Mouse (Mus musculus) macrophage (primary cell): ENCODE data around the gene Prex1. TPM values are rescaled to one million over a fixed set of nuclear protein-coding genes. Genes with fewer than 3 reads are reported as not detected.
"Not testable (repeated sequence)": the region's sequence is repeated elsewhere in the genome, so short reads cannot be mapped to it uniquely, and the experiment has no call there.

Source experiments
- H3K27ac ChIP-seq: fragments of 350-480 bp; formaldehyde crosslinking; 2 replicates; pipeline ENCODE4 v1.9.0; 2021
- H3K36me3 ChIP-seq: fragments of 350-480 bp; formaldehyde crosslinking; 2 replicates; pipeline ENCODE4 v1.9.0; 2021; ENCODE audit errors: inconsistent target
- H3K4me3 ChIP-seq: fragments of 350-480 bp; formaldehyde crosslinking; 2 replicates; pipeline ENCODE4 v1.9.0; 2021; ENCODE audit errors: inconsistent target
- H3K79me2 ChIP-seq: fragments of 350-480 bp; formaldehyde crosslinking; 2 replicates; pipeline ENCODE4 v1.9.0; 2021; ENCODE audit errors: inconsistent target
- WGBS: methylation state at CpG from one replicate; pipeline ENCODE4 v1.1.7; 2026; ENCODE audit warnings: inconsistent platforms; ENCODE audit not compliant: missing documents; 5-methylcytosine and 5-hydroxymethylcytosine counted together
- polyA plus RNA-seq: library from polyadenylated mRNA; stranded (reverse); fragments of 250-400 nt; gene quantifications from 3 replicates; pipeline ENCODE4 v1.2.4, GENCODE M21; 2018; ENCODE audit warnings: inconsistent platforms
- total RNA-seq, 78 experiments: library from RNA; depleted of rRNA; stranded (reverse); fragments of 250-400 nt; gene quantifications; 1 replicate in 9 of 78; 2 replicates in 24 of 78; 3 replicates in 43 of 78; 4 replicates in 2 of 78; pipeline ENCODE4 v1.2.4; 2018; ENCODE audit warnings: inconsistent platforms in 56 of 78

The Prex1 gene
- 100 to 1,000 TPM; 118 to 441 (median 223) TPM for total RNA-seq (2018; cell fraction: chromatin; rRNA removed)
- 100 to 1,000 TPM in 13 of 26 experiments, 10 to 100 TPM in 13; 69.1 to 196 (median 100) TPM for total RNA-seq (2018; cell fraction: cytosol; rRNA removed)
- total RNA-seq (2018; cell fraction: nucleus; rRNA removed): 100 to 1,000 TPM in 22 of 26 experiments, 10 to 100 TPM in 4; 83.5 to 258 (median 137) TPM
- polyA plus RNA-seq: 51.9 to 91.8 TPM (median 63.2 TPM) in 3 replicates

DNA sequence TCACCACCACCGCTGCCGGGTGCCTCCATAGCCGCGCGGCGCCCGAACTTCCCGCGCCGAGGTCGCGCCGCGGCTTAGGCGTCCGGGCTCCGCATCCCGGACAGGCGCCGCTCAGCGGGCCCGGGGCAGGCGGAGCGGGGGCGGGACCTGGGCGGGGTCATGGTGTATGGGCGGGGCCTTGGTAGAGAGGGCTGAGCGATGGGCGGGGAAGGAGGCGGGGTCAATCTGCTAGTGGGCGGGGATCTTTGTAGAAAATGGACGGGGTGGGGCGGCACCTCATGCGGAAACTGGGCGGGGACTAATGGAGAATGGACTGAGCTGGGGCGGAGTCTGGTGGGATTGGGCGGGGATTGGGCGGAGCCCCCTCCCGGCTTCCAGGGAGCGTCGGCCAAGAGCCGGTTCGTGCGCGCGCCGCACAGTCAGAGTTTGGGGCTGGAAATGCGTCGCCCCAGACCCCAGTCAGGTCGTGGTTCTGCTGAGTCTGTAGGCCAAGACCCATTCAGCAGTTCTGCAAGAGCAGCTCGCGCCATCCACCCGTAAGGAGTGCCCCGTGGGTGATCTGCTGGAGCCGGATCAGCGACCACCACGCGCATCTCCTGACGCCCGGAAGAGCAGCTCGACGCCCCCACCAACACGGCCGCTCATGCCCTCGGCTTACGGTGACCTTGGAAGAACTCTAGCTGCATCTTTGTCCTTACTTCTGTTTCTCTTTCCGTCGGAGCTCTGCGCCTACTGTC, at the start of gene Prex1:
Gene Prex1 (minus strand): TSS at position 143 of the 737 bp plus-strand sequence.
- Histone ChIP-seq H3K79me2 (peaks cover 42% of the 10 kb centered on the region), H3K36me3 (no peaks in the 10 kb centered on the region), H3K27ac (peak within 1 kb of the TSS; percentile 87), H3K4me3 (peak within 1 kb of the TSS; percentile 89)
- under 1% methylated on average over 68 of the region's 69 CpGs for WGBS

DNA sequence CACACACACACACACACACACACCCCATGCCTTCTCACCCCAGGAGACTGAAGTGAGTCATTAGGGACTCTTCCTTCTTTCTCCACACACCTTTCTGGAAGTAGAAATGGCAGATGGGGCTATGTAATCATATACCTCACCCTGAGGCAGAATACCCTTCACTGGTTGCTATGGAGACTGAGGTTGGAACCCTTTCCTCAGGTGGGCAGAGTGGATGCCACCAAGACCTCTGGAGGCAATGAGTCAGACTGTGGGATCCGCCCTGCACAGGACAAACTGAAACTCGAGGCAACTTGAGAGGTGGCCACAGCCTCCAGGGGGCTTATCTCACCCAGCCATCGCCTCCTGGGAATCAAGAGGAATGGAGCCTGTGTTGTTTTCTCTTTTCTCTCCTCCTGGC, 44.3 kb upstream of the Prex1 start:
- Histone ChIP-seq H3K36me3 (no peaks in the 10 kb centered on the region), H3K4me3 (no peak overlapping the region), H3K79me2 (no peaks in the 10 kb centered on the region), H3K27ac (no peak overlapping the region)
- 54% methylated on average over 3 of the region's 3 CpGs for WGBS

- Histone ChIP-seq H3K79me2 (no peaks in the 10 kb centered on the region), H3K4me3 (no peak overlapping the region), H3K27ac (no peak overlapping the region), H3K36me3 (no peaks in the 10 kb centered on the region)
- 28% methylated on average over 7 of the region's 7 CpGs for WGBS
These were observed 41.1 kb upstream of the Prex1 start for GRCm38 (mm10) chr2:166754760-166755159.

DNA sequence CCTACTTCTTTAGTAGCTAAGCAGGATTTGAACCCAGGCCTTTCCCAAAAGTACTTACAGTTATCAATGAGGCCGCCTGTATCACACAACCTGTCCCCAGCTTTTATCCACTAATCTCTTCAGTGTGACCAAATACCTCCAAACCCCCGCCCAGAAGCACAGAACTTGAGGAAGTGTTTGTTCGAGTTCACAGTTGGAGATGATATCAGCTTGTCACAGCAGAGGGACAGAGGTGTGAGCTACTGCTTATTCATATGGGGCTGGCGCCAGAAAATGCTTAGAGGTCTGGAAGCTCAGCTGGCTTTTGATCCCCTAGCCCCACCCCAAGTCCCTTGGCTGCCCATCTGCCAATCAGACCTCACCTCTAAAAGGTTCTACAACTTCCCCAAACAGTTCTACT, 40.6 kb upstream of the Prex1 start:
- Histone ChIP-seq H3K79me2 (no peaks in the 10 kb centered on the region), H3K4me3 (no peak overlapping the region), H3K27ac (no peak overlapping the region), H3K36me3 (no peaks in the 10 kb centered on the region)
- 60% methylated on average over 4 of the region's 4 CpGs for WGBS

DNA sequence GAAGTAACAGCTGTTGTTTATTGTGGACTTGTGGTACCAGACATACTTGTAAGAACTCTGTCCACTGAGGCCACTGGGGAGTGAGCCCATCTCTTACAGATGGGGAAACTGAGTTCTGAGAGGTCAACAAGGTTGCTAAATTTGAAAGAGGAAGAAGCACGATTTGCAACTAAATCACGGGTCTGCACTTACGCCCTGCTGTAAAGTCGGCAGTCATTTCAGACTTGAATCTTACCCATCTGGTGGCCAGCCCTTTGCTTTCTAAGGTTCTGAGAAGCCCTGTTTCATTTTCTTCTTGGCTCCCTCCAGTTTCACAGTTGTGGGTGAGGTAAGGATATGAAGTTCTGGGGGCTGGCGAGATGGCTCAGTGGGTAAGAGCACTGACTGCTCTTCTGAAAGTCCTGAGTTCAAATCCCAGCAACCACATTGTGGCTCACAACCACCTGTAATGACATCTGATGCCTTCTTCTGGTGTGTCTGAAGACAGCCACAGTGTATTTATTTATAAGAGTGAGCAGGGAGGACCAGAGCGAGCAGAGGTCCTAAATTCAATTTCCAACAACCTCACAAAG, 37.1 kb upstream of the Prex1 start:
- H3K27ac ChIP-seq: no peak overlapping the region
- no peak overlapping the region for H3K4me3 ChIP-seq
- no peaks in the 10 kb centered on the region for H3K36me3 ChIP-seq
- no peaks in the 10 kb centered on the region for H3K79me2 ChIP-seq
- 56% methylated on average over 6 of the region's 6 CpGs for WGBS

DNA sequence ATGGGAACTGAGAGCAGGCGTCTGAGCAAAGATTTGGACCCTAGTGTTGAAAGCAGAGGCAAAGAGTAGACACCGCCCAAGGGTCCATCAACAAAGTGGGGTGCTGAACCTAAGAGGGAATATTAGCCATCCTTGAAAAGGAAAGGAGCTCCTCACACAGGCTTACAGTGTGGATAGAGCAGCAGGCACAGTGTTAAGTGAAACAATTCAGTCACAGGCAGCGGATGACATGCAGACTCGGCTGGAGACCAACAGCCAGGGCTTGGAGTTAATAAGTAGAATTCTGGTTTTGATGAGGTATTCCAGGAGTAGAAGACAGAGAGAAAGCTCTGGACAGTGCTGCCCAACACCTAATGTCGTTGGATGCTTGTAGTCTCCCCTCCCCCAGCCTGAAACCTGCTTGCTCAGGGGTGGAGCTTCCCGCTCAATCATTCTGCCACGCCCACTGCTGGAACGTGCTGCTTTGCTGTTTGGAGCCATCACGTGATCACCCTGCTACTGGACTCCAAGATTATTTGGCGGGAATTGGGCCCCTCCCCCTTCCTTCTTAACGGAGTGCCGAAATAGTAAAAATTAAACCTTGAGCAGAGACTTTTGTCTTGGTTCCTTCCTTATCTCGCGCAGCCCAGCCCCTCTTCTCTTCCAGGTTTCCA, 32.8 kb upstream of the Prex1 start:
- 27% methylated on average over 14 of the region's 14 CpGs for WGBS

GRCm38 (mm10) chr2:166745849-166746248, 32.2 kb upstream of the Prex1 start:
- Histone ChIP-seq H3K79me2 (no peaks in the 10 kb centered on the region), H3K36me3 (no peaks in the 10 kb centered on the region), H3K4me3 (no peak overlapping the region), H3K27ac (peak overlapping the region; percentile 82)
- 6% methylated on average over 8 of the region's 9 CpGs for WGBS

More for the DNA sequence above, 32.8 kb upstream of the Prex1 start:
- H3K27ac ChIP-seq: peak overlapping the region; percentile 82
- not testable (repeated sequence) for H3K79me2 ChIP-seq, H3K36me3 ChIP-seq, H3K4me3 ChIP-seq

- Histone ChIP-seq H3K4me3 (no peak overlapping the region), H3K36me3 (no peaks in the 10 kb centered on the region), H3K27ac (peak overlapping the region; percentile 82), H3K79me2 (no peaks in the 10 kb centered on the region)
- 22% methylated on average over 7 of the region's 7 CpGs for WGBS
These were observed 30.8 kb upstream of the Prex1 start for GRCm38 (mm10) chr2:166744433-166744832.

DNA sequence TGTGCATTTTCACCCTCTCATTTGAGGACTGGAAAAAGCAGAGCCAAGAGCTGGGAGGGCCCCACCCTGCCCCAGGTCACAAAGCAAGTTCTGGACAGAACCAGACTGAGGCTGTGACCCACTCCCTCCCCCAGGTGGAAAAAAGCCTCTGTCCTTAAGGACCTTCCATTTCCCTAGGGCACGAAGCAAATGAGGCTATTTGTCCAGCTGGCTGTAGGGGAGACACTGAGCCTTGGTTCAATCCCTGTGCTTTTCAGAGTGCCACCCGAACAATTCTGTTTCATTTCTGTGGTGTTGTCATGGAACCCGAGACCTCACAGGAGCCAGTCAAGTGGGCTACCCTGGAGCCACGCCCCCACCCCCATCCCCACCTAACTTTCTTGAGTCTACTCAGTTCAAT, 29.9 kb upstream of the Prex1 start:
- 0 out of 2 replicates have a peak overlapping the region, but pooled peaks have one; percentile 82 for H3K27ac ChIP-seq
- 91% methylated on average over 4 of the region's 4 CpGs for WGBS
- no peak overlapping the region for H3K4me3 ChIP-seq
- H3K36me3 ChIP-seq: no peaks in the 10 kb centered on the region
- no peaks in the 10 kb centered on the region for H3K79me2 ChIP-seq

- H3K27ac ChIP-seq: no peak overlapping the region
- H3K79me2 ChIP-seq: no peaks in the 10 kb centered on the region
- H3K36me3 ChIP-seq: no peaks in the 10 kb centered on the region
- 73% methylated on average over 6 of the region's 6 CpGs for WGBS
- H3K4me3 ChIP-seq: no peak overlapping the region
These were observed 27.8 kb upstream of the Prex1 start for GRCm38 (mm10) chr2:166741445-166741844.

- 74% methylated on average over 6 of the region's 6 CpGs for WGBS
- Histone ChIP-seq H3K79me2 (no peaks in the 10 kb centered on the region), H3K4me3 (no peak overlapping the region), H3K27ac (no peak overlapping the region), H3K36me3 (no peaks in the 10 kb centered on the region)
These were observed 26.8 kb upstream of the Prex1 start for GRCm38 (mm10) chr2:166740396-166740795.

DNA sequence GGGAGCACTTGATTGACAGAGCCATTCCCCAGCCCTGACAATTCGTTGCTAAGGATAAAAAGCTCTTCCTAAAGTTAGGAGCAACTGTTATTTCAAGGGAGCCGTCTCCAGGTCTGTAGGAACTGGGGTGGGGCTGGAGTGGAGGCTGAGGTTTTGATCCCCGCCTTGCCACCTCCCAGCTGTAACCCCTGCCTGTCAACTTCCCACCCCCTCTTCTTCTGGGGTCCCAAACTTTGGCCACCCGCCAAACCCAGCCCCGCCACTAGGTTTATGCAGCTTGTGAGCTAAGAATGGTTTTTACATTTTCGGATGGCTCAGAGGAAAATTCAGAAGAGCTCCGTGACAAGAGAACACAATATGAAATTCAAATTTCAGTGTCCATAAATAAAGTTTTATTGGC, 23.7 kb upstream of the Prex1 start:
- 80% methylated on average over 7 of the region's 7 CpGs for WGBS
- Histone ChIP-seq H3K79me2 (no peaks in the 10 kb centered on the region), H3K27ac (no peak overlapping the region), H3K4me3 (no peak overlapping the region), H3K36me3 (no peaks in the 10 kb centered on the region)

GRCm38 (mm10) chr2:166735469-166736001, 21.9 kb upstream of the Prex1 start:
- Histone ChIP-seq H3K36me3 (no peaks in the 10 kb centered on the region), H3K4me3 (no peak overlapping the region), H3K79me2 (no peaks in the 10 kb centered on the region), H3K27ac (no peak overlapping the region)
- 83% methylated on average over 15 of the region's 15 CpGs for WGBS

GRCm38 (mm10) chr2:166732860-166733259, 19.2 kb upstream of the Prex1 start:
- WGBS: 53% methylated on average over 2 of the region's 2 CpGs
- H3K27ac ChIP-seq: peak overlapping the region; percentile 69

More at GRCm38 (mm10) chr2:166732860-166733259, 19.2 kb upstream of the Prex1 start:
- H3K36me3 ChIP-seq: no peaks in the 10 kb centered on the region
- no peaks in the 10 kb centered on the region for H3K79me2 ChIP-seq
- H3K4me3 ChIP-seq: no peak overlapping the region
